Mouse (Mus musculus) midbrain, postnatal 0 days (tissue): ENCODE results near the gene Car5a. TPM values are rescaled to one million over a fixed set of nuclear protein-coding genes. Genes with fewer than 3 reads are reported as not detected.

Source experiments
- ATAC-seq: fragments of 200-750 bp; cut with Nextera tagmentation; 2 replicates; pipeline ENCODE4 v1.8.0; 2017; ENCODE audit warnings: moderate number of reproducible peaks, mild to moderate bottlenecking, moderate TSS enrichment, moderate library complexity; ENCODE audit not compliant: low FRiP score
- DNase-seq: peaks from one replicate; pipeline ENCODE4 v3.0.0-alpha.2; 2015; ENCODE audit warnings: low spot score
- H3K27ac ChIP-seq: fragments of 300-500 bp; sonication (generic); 2 replicates; pipeline ENCODE4 v1.5.1; 2014; ENCODE audit warnings: low read depth, mild to moderate bottlenecking, low read length, mixed read lengths
- H3K27me3 ChIP-seq: fragments of 300-500 bp; sonication (generic); 2 replicates; pipeline ENCODE4 v1.6.1; 2014; ENCODE audit warnings: low read length, control low read depth, mixed read lengths; ENCODE audit not compliant: insufficient read depth
- H3K36me3 ChIP-seq: fragments of 300-500 bp; sonication (generic); 2 replicates; pipeline ENCODE4 v1.6.1; 2014; ENCODE audit warnings: low read length, control low read depth, mixed read lengths; ENCODE audit not compliant: insufficient read depth
- H3K4me1 ChIP-seq: fragments of 300-500 bp; sonication (generic); 2 replicates; pipeline ENCODE4 v1.6.1; 2014; ENCODE audit warnings: mild to moderate bottlenecking, control low read depth, antibody characterized with exemption, low read length, mixed read lengths; ENCODE audit not compliant: insufficient read depth
- H3K4me2 ChIP-seq: fragments of 300-500 bp; sonication (generic); 2 replicates; pipeline ENCODE4 v1.6.1; 2014; ENCODE audit warnings: low read depth, mild to moderate bottlenecking, low read length, mixed read lengths; ENCODE audit not compliant: poor library complexity, severe bottlenecking
- H3K4me3 ChIP-seq: fragments of 300-500 bp; sonication (generic); 2 replicates; pipeline ENCODE4 v1.5.1; 2014; ENCODE audit warnings: low read depth, mild to moderate bottlenecking, low read length, moderate library complexity
- H3K9ac ChIP-seq: fragments of 300-500 bp; sonication (generic); replicated peaks from 2 replicates; pipeline ENCODE4 v1.6.1; 2014; ENCODE audit warnings: mild to moderate bottlenecking, low read length, moderate library complexity, mixed read lengths; ENCODE audit not compliant: poor library complexity, severe bottlenecking
- H3K9me3 ChIP-seq: fragments of 300-500 bp; sonication (generic); 2 replicates; pipeline ENCODE4 v1.6.1; 2016; ENCODE audit warnings: low read length, control low read depth
- CTCF ChIP-seq: IDR thresholded peaks from 2 replicates; pipeline ENCODE4 v1.5.1; 2016; ENCODE audit warnings: antibody characterized with exemption, mild to moderate bottlenecking
- WGBS: fragments of 180-500 bp; shearing (Covaris S2); extraction: QIAGEN DNeasy Blood & Tissue Kit; methylation state at CpG from one replicate; pipeline ENCODE4 v1.1.7; 2014; 5-methylcytosine and 5-hydroxymethylcytosine counted together
- polyA plus RNA-seq: library from polyadenylated mRNA; unstranded; fragments of >200 nt; fragmentation: Nextera tagmentation; extraction: Ambion mirVana; gene quantifications from 2 replicates; pipeline ENCODE4 v1.2.1, GENCODE M21; 2015
- total RNA-seq: library from RNA; depleted of rRNA; stranded (reverse); fragments of >200 nt; gene quantifications from 2 replicates; pipeline ENCODE4 v1.2.3, GENCODE M21; 2014; rRNA removed

The Car5a gene
- total RNA-seq (0.19 TPM in 1 of 2 replicates, not detected in the other), polyA plus RNA-seq (0.17 and 0.22 TPM in 2 replicates)

DNA sequence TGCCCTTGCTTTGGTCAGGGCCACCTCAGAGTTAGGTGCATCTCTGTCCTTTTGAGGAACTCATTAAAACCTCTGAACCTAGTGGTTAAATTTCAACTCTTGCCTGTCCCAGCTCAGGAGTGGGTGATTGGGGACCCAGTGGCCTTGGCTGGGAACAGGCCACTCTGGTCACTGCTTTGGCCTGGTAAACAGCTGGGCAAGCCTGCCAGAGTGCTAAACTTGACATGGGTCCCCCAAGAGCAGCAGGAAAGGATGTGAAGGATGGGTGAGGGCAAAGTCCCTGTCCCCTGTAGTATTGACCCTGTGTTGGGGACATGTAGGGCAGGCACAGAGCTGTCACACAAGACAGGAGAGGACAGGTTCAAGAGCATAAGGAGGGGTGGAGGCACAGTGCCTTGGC lies at the start of gene Car5a:
Car5a (minus strand) TSS at position 74 of the 400 bp plus-strand sequence.
- H3K4me2 ChIP-seq: no peak within 1 kb of the TSS
- no peak within 1 kb of the TSS for H3K4me3 ChIP-seq
- H3K4me1 ChIP-seq: 0 out of 2 replicates have a peak, but pooled peaks cover 3% of the 10 kb centered on the region
- no peak for TF ChIP-seq CTCF
- H3K9ac ChIP-seq: no peak within 1 kb of the TSS
- no peak within 1 kb of the TSS for H3K27ac ChIP-seq
- no peak for ATAC-seq
- H3K27me3 ChIP-seq: no peaks in the 10 kb centered on the region
- no peaks in the 10 kb centered on the region for H3K36me3 ChIP-seq
- DNase-seq: no peak
- H3K9me3 ChIP-seq: no peaks in the 10 kb centered on the region

DNA sequence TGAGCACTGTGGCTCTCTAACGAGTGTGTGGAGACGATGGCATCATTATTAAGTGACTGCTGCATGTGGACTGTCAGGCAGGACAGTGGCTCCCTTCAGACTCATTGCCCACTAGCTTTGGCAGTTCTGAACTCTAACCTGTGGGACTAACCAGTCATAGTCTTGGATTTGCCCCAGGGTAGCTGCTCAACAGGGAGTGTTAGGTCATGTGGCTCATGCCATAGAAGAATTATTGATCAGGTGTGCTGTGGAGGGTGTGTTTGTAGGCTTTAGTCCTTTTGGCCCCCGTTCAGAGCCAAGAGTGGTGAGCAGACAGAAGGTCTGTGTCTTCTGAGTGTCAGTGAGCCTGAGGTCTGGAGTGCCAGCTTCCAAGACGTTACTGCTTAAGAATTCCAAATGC lies 48.2 kb upstream of the Car5a start:
- Histone ChIP-seq H3K4me1 (no peaks in the 10 kb centered on the region), H3K9ac (no peak overlapping the region), H3K9me3 (no peaks in the 10 kb centered on the region), H3K4me3 (no peak overlapping the region), H3K27ac (no peak overlapping the region), H3K27me3 (no peaks in the 10 kb centered on the region), H3K36me3 (peaks cover 38% of the 10 kb centered on the region), H3K4me2 (no peak overlapping the region)
- 95% methylated on average over 4 of the region's 4 CpGs for WGBS
- no peak for ATAC-seq
- DNase-seq: no peak
- TF ChIP-seq CTCF: no peak

DNA sequence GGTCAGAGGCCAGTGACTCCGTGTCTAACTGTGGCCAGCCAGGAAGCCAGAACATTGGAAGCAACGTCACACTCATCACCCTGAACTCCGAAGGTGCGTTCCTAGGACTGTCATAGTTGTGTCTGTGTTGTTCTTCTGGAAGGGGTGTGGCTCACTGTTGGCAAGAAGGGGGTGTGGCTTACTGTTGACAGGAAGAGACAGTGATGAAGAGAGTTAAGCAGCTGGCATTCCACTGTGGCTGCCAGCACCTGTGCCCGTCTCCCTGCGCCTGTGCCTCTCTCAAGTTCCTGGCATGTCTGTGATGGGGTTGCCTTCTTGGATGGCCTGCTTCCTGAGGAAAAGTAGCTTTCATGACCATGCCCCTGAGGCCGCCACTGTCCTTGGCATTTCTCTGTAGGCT lies 46.9 kb upstream of the Car5a start:
- Histone ChIP-seq H3K9ac (no peak overlapping the region), H3K9me3 (no peaks in the 10 kb centered on the region), H3K4me1 (no peaks in the 10 kb centered on the region), H3K27me3 (no peaks in the 10 kb centered on the region), H3K4me2 (no peak overlapping the region), H3K27ac (no peak overlapping the region), H3K36me3 (peaks cover 25% of the 10 kb centered on the region; the same call in 1 of the 2 replicates), H3K4me3 (no peak overlapping the region)
- WGBS: 91% methylated on average over 7 of the region's 7 CpGs
- TF ChIP-seq CTCF: no peak
- ATAC-seq (no peak), DNase-seq (no peak)

DNA sequence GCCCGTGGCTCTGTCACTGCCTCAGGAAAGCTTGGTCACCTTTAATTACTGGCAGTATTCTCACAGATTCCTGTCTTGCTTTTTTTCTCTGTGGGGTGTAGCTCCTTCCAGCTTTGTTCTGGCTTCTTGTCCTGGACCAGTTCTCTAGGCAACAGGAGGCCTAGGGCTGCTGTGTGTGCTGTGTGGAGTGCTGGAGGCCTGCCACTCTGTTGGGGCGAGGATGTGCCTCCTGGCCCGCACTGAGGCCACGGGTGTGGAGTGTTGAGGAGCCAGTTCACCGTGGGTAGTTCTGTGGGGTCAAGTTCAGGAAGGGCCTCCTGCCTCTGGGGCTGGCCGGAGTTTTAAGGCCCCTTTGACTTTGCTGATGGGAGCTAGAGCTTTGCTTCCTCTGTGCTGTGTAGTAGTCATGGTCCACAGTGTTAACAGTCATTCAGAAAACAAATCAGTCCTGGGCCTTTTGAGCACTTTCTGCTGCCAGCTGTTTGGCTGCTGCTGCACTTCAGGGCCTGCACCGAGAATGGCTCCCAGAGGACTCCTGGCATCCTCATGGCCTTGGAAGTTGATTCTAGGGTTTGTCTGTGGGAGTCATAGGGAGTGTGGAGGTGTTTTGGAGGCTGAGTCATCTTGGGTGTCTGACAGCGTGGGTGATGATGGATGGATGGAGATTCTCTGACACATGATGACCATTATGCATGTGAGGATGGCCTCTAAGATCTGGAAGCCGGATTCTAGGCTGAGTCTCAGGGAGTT lies 46.0 kb upstream of the Car5a start:
- H3K27me3 ChIP-seq: no peaks in the 10 kb centered on the region
- H3K27ac ChIP-seq: no peak overlapping the region
- TF ChIP-seq CTCF: no peak
- H3K9me3 ChIP-seq: no peaks in the 10 kb centered on the region
- H3K4me3 ChIP-seq: no peak overlapping the region
- ATAC-seq (no peak), DNase-seq (no peak)
- no peaks in the 10 kb centered on the region for H3K4me1 ChIP-seq
- H3K9ac ChIP-seq: no peak overlapping the region
- 80% methylated on average over 9 of the region's 9 CpGs for WGBS
- H3K36me3 ChIP-seq: peaks cover 25% of the 10 kb centered on the region; the same call in 1 of the 2 replicates
- no peak overlapping the region for H3K4me2 ChIP-seq

DNA sequence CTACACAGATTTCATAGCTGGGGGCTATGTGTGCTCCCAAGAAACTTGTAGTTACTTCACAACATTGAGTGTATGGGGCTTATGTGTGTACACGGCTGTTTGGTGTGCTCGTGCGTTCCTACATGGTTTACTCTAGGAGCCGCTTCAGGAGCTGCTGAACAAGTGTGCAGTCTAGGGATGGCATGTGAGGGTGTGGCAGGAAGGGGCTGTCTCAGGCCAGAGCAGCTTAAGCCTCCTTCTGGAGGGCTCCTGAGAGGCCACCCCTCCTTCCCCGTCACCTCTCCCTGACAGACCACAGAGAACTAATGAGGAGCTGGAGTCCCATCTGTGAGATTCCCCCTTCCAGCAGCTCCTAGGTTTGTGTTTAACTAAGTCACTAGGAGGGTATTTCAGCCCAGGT lies 43.2 kb upstream of the Car5a start:
- no peak overlapping the region for H3K9ac ChIP-seq

DNA sequence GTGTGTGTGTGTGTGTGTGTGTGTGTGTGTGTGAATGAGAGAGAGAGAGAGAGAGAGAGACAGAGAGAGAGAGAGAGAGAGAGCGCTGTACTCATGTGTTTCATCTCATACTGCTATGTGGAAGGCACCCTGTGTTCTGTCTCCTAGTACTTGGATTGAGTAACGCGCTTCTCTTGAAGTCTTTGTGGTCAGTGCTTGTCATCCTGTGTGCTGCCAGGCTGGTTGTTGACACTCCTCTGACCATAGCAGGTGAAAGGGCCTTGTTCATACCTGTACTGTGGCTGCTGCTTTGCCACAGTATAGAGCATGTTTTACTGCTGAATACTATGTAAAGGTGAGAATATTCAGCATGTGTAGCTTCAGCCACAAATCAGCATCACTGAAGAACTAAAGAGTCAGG lies 41.0 kb upstream of the Car5a start:
- H3K27me3 ChIP-seq: no peaks in the 10 kb centered on the region
- H3K9ac ChIP-seq: no peak overlapping the region
- no peak overlapping the region for H3K4me2 ChIP-seq
- WGBS: 100% methylated on average over 3 of the region's 3 CpGs
- H3K4me1 ChIP-seq: no peaks in the 10 kb centered on the region
- TF ChIP-seq CTCF: no peak
- ATAC-seq (no peak), DNase-seq (no peak)
- H3K9me3 ChIP-seq: no peaks in the 10 kb centered on the region
- H3K27ac ChIP-seq: no peak overlapping the region
- H3K4me3 ChIP-seq: no peak overlapping the region
- peaks cover 25% of the 10 kb centered on the region for H3K36me3 ChIP-seq

More for the DNA sequence above, 43.2 kb upstream of the Car5a start:
- no peak for ATAC-seq
- no peak overlapping the region for H3K4me2 ChIP-seq
- no peak overlapping the region for H3K4me3 ChIP-seq
- H3K9me3 ChIP-seq: no peaks in the 10 kb centered on the region
- H3K4me1 ChIP-seq: no peaks in the 10 kb centered on the region
- H3K27ac ChIP-seq: no peak overlapping the region
- no peaks in the 10 kb centered on the region for H3K27me3 ChIP-seq
- peaks cover 28% of the 10 kb centered on the region for H3K36me3 ChIP-seq
- TF ChIP-seq CTCF: no peak
- 95% methylated on average over 5 of the region's 5 CpGs for WGBS
- no peak for DNase-seq
